Mouse (Mus musculus): Measurements from ENCODE around the gene Rad51b.

The Rad51b gene

DNA sequence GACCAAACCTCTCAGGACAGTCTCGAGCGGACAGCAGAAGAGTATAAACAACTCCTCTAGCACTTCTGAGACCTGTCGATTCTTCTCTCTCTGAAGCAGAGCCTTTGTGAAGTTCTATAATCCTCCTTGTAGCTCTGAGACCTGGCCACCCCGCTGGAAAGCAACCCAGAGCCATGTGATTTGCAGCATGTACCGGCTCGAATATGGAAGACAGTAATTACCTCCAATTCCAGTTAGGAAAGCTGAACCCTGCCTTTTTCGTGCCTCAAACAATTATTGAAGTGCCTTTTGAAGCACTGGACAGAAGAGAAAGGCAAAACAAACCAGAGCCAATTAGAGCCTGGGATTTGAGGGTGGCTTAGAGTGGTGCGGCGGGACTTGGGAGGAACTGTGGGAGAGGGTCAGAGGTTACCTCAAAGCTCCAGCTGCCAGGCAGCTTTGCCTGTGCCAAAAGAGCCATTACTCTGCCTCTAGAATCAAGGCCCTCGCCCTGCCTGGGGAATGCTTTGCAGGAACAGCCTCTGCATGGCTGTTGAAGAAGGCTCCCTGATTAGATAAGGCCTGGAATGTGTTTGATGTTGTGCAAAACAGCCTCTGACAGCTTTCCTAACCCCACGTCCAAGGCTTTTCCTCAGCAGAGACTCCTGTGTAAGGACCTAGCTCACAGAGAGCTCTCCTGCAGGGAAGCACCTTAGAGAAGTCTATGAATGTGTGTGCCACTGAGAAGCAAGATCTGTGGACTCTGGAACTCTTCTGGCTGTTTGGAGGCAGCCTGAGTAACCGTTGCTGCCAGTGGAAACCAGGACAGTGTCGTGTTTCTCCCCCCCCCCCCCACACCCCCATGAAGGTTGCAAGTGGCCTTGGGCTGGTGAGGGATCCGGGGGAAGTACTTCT is 562.5 kb downstream of the Rad51b start:
- DNase-seq (ENCODE audit: low read depth, low spot score), result no peak

DNA sequence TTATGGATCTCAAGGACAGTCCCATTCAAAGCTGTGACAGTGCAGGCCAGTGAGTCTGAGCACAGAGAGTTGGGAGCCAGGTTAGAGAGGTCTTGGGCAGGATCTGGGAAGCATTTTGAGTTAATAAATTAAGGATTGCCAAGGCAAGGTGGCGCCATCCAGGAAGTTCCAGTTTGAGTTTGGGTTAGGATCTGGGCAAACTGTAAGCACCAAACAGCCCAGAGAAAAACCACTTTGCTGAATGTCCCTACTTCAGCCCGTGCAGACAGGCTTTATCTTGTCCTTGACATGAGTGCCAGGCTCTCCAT is 563.1 kb downstream of the Rad51b start:
- no peak for DNase-seq (ENCODE audit: low read depth, low spot score)
